Mouse (Mus musculus) bone marrow macrophage, adult 2 months (primary cell): ENCODE measurements around the gene Slc46a1. TPM values are rescaled to one million over a fixed set of nuclear protein-coding genes. Genes with fewer than 3 reads are reported as not detected.

ENCODE experiments used
- H3K27ac ChIP-seq: 2 replicates; pipeline ENCODE4 v1.5.1; 2012; ENCODE audit warnings: low read depth, low read length; ENCODE audit not compliant: insufficient read depth
- H3K4me1 ChIP-seq: 2 replicates; pipeline ENCODE4 v1.6.1; 2012; ENCODE audit warnings: low read length; ENCODE audit not compliant: control insufficient read depth, insufficient read depth
- H3K4me3 ChIP-seq: 2 replicates; pipeline ENCODE4 v1.5.1; 2012; ENCODE audit warnings: mild to moderate bottlenecking, low read length, moderate library complexity; ENCODE audit not compliant: insufficient read depth
- CTCF ChIP-seq: IDR thresholded peaks from 2 replicates; pipeline ENCODE4 v1.5.1; 2012; ENCODE audit warnings: low read depth, mild to moderate bottlenecking, low read length, moderate library complexity
- POLR2A ChIP-seq: IDR thresholded peaks from 2 replicates; pipeline ENCODE4 v1.6.1; 2012; ENCODE audit warnings: mild to moderate bottlenecking, low read depth, low read length, borderline replicate concordance
- polyA plus RNA-seq: library from polyadenylated mRNA; stranded (reverse); fragments of >200 nt; gene quantifications from 2 replicates; pipeline ENCODE4 v1.2.4, GENCODE M21; 2012; ENCODE audit not compliant: missing spikeins, insufficient read depth, insufficient read length

Gene Slc46a1
- polyA plus RNA-seq: 9.1 and 9.7 TPM in 2 replicates

- H3K27ac ChIP-seq: peak within 1 kb of the TSS; percentile 16; the same call in 1 of the 2 replicates
- H3K4me3 ChIP-seq: peak within 1 kb of the TSS; percentile 81
- TF ChIP-seq POLR2A: no peak
- TF ChIP-seq CTCF: no peak
- H3K4me1 ChIP-seq: peaks cover 27% of the 10 kb centered on the region
Measured at GRCm38 (mm10) chr11:78465568-78466180, at the start of gene Slc46a1. Gene Slc46a1 (plus strand): TSS chr11:78465697.

GRCm38 (mm10) chr11:78416854-78417253 lies 48.6 kb upstream of the Slc46a1 start:
- H3K27ac ChIP-seq: no peak overlapping the region
- no peak overlapping the region for H3K4me3 ChIP-seq
- 0 out of 2 replicates have a peak, but pooled peaks cover 5% of the 10 kb centered on the region for H3K4me1 ChIP-seq
- TF ChIP-seq CTCF (no peak), POLR2A (no peak)

- no peak overlapping the region for H3K4me3 ChIP-seq
- H3K27ac ChIP-seq: no peak overlapping the region
- TF ChIP-seq POLR2A: no peak
- TF ChIP-seq CTCF: no peak
Measured at GRCm38 (mm10) chr11:78420263-78420889, 45.1 kb upstream of the Slc46a1 start.

GRCm38 (mm10) chr11:78421201-78422009 lies 44.1 kb upstream of the Slc46a1 start:
- H3K4me3 ChIP-seq: no peak overlapping the region
- no peak overlapping the region for H3K27ac ChIP-seq
- 0 out of 2 replicates have a peak, but pooled peaks cover 6% of the 10 kb centered on the region for H3K4me1 ChIP-seq
- TF ChIP-seq POLR2A: no peak
- no peak for TF ChIP-seq CTCF

More at GRCm38 (mm10) chr11:78420263-78420889, 45.1 kb upstream of the Slc46a1 start:
- H3K4me1 ChIP-seq: 0 out of 2 replicates have a peak, but pooled peaks cover 6% of the 10 kb centered on the region

- H3K27ac ChIP-seq: no peak within 1 kb of the TSS
- TF ChIP-seq POLR2A: no peak
- no peak for TF ChIP-seq CTCF
- 0 out of 2 replicates have a peak, but pooled peaks cover 6% of the 10 kb centered on the region for H3K4me1 ChIP-seq
- H3K4me3 ChIP-seq: no peak within 1 kb of the TSS
Measured at GRCm38 (mm10) chr11:78422055-78422819, 43.3 kb upstream of the Slc46a1 start, which contains the start of gene Slc13a2. Gene Slc13a2 (minus strand): TSS chr11:78422217.

GRCm38 (mm10) chr11:78424352-78424751 lies 41.1 kb upstream of the Slc46a1 start:
- Histone ChIP-seq H3K4me3 (no peak overlapping the region), H3K4me1 (0 out of 2 replicates have a peak, but pooled peaks cover 6% of the 10 kb centered on the region), H3K27ac (no peak overlapping the region)
- TF ChIP-seq POLR2A (no peak), CTCF (no peak)

GRCm38 (mm10) chr11:78425572-78425971 lies 39.9 kb upstream of the Slc46a1 start:
- TF ChIP-seq CTCF: no peak
- no peak for TF ChIP-seq POLR2A
- Histone ChIP-seq H3K4me3 (no peak overlapping the region), H3K27ac (no peak overlapping the region), H3K4me1 (0 out of 2 replicates have a peak, but pooled peaks cover 6% of the 10 kb centered on the region)

GRCm38 (mm10) chr11:78427655-78428054 lies 37.8 kb upstream of the Slc46a1 start:
- H3K4me3 ChIP-seq: no peak overlapping the region

GRCm38 (mm10) chr11:78428309-78428708 lies 37.2 kb upstream of the Slc46a1 start:
- Histone ChIP-seq H3K4me3 (no peak overlapping the region), H3K27ac (no peak overlapping the region), H3K4me1 (no peaks in the 10 kb centered on the region)
- TF ChIP-seq POLR2A (no peak), CTCF (no peak)

More at GRCm38 (mm10) chr11:78427655-78428054, 37.8 kb upstream of the Slc46a1 start:
- Histone ChIP-seq H3K4me1 (no peaks in the 10 kb centered on the region), H3K27ac (no peak overlapping the region)
- TF ChIP-seq CTCF: no peak
- TF ChIP-seq POLR2A: no peak
